Mouse (Mus musculus) urinary bladder, postnatal 10 days (tissue): ENCODE results near the gene Slc6a9.
A peak's percentile ranks its signal among the peaks of the same experiment; 100 is the strongest.

Experiments
- DNase-seq: peaks from one replicate; pipeline ENCODE4 v3.0.0; 2022; ENCODE audit warnings: low spot score

Slc6a9 gene

DNA sequence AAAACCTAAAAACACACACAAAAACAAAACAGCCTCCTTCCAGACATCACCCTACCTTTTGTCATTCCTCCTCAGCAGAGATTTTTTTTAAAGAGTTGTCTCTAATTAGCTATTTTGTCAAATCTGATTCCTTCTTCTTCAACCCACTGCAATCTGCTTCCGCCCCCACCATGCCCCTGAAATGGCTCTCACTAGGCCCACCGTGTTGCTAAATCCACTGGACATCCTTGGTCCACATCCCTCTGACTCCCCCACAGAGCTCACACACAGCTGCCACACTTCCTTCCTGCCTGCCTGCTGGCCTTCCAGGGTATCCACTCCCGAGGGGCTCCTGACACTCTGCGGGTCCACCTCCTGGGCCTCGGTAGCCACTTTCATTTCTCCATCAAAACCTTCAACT is 44.4 kb downstream of the Slc6a9 start:
- DNase-seq: no peak

DNA sequence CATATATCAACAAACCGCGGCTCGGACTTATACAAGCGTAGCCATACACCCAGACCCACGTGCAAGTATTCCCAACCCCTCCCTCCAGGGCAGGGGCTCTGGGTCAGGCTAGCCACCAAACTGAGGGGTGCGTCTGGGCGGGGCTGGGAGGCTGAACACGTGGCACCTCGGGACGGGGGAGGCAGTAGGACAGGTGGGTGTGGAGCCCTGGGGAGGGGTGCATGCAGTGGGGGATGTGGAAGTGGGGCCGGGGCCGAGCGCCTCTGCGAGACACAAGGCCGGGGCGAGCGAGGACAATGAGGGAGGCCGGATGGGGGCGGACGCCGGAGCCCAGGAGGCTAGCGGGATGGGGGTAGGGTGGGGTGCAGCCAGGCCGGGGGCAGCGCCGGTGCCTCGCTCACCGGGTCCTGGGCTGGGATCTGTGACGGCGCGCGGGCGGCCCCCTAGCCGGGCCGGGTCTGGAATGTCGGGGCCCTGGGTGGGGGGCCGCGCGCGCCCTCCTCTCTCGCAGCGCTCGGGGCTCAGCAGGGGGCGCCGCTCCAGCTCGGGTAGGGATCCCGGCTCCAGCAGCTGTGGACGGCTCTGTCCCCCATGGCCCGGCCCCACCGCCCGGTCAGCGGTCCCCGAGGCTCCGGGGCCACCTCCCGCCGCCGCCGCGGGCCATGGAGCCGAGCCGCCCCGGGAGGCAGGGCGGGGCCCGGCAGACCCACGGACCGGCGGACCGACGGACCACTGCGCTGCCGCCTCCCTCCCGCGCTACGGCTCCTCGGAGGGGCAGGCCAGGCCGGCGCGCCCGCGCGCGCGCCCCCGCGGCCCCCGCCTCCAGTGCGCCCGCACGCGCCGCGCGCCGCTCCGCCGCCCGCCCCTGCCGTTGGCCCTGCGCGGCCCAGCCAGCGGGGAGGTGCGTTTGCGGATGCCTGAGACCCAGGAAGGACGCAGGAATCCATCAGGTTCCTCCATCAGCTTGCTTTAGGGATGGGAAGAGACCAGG is 48.7 kb downstream of the Slc6a9 start, which contains the start of gene B4galt2:
B4galt2 (minus strand) TSS at position 787 of the 991 bp plus-strand sequence.
- DNase-seq: no peak

DNA sequence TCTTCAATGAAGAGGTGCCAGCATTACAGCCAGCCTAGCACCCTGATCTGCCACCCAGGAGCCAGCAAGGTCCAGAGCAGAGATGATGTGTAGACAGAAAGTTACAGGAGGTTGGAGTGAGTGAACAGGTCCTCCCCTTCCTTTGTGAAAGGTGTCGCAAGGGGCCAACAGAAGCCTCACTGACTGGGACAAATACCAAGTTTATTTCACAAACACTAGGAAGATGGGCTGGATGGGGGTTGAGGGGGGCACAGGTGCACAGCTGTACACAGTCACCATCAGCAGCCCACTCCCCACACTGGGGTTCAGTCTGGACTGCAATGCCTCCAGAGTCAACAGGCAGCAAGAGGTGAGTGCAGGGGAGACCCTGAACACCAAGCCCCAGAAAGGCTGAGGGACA is 49.8 kb downstream of the Slc6a9 start:
- no peak for DNase-seq

DNA sequence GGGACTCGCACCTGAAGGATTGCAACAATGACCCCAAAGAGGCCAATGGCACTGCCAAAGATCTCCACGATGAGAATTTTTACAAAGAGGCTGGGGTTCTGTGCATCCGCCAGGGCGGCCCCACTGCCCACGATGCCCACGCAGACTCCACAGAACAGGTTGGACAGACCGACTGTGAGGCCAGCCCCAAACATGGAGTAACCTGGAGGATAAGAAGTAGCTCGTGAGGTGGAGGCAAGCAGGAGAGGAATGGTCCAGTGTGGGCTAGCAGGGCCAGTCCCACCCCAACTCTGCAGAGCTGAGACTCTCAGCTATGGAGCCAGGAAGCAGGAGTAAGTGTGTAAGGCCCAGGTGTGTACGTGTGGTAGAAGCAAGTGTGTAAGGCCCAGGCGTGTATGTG is 50.8 kb downstream of the Slc6a9 start:
- no peak for DNase-seq

DNA sequence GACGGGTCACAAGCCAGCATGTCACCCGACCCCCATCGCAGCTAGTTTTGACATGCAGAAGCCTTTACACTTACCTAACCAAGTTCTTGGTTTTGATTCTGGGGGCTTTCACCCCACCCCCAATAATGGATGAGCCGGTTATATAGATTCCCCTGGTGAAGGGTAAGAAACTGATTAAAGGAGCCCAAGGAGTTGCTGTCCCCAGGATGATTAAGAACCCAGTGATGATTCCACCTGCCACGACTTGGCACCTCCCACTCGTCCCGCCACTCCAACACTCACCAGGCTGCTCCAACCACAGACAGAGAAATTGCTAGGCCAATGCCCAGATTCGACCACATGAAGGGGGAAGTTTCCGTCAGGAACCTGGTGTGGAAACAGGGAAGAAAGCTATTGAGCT is 51.7 kb downstream of the Slc6a9 start:
- DNase-seq: no peak

DNA sequence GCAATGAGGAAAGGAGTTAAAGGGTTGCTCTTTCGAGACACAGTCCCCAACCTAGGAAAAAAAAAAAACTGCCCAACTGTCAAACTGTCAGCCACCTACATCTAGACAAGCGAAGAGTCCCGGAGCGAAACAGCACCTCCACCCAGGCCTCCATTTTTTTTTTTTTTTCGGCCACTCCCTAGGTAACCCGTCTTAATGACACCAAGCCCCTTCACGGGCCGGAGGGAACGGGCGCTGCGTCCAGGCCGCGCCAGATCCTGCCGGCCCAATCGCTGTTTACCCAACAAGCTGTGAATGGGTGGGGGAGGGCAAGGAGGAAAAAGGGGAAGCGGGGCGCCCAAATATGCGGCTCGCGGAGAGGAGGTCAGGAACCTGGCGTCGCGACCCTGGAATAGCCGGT is 52.3 kb downstream of the Slc6a9 start:
- no peak for DNase-seq

DNA sequence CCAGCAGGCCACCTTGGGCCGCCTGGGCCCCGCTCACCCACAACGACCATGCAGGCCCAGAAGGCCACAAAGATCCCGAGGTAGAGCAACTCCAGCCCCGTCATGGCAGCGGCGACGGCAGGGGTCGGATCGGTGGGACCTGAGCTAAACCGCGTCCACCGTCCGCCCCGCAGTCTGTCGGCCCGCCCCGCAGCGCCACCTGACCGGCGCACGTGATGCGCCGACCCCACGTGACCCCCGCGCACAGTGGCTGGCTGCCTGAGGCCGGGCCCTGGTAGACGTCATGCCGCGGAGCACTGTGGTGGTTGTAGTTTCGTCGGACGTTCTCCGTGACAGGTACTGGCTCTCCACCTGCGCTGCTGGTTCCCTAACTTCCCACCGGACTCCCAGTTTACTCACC is 52.8 kb downstream of the Slc6a9 start, which contains the start of gene Atp6v0b:
Atp6v0b (minus strand) TSS at position 201 of the 400 bp plus-strand sequence.
- DNase-seq: peak; percentile 82

DNA sequence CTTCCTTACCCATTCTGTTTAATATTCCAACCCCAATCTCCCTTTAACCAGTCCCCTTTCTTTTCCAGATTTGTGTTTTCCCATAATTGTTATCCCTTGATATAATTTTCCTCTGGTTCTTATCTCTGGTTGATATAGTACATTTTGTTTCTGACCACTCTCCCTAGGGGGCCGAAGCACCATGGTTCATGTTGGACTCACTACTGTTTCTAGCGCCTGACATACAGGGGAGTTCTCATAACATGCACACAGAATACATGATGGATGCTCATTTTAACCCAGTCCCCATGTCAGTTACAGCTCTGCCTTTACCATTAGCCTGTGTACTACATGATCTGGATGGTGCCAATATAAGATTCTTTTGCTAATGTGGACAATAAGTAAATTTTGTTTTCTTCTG is 53.6 kb downstream of the Slc6a9 start:
- no peak for DNase-seq

DNA sequence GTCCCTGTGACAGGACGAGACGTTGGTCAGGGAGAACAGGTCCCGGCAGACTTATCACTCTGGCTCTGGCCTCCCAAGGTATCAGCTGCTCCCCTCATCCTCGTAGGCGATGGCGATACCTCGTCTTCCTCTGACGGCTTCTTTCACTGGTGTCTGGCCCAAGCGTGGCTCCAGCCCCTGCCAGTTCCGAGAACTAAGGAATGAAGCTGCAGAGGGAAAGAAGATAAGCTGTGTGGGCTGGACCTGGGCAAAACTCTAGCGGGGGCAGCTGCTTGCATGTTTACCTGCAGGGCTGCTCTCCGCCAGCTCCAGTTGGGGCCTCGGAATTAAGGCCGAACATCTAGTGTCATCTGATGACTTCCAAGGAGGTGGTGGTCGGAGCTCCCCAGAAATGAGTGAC is 55.2 kb downstream of the Slc6a9 start:
- DNase-seq: no peak

DNA sequence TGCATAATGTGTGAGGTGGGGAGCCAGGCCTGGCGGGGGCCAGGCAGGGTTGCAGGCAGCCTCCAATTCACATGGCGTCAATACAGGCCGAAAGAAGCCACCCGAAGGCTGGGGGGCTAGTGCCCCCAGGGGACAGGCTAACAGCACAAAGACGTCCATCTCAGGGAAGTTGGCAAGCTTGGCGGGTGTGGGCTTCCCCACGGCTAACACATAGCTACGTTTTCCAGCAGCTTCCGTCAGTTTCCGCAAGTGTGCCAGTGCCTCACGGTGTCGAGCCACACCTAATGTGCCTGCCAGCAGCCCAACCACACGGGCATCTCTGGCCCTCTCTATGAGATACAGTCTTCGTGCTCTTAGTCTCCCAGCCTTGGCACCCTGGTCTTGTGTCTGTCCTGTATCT is 55.7 kb downstream of the Slc6a9 start:
- no peak for DNase-seq

DNA sequence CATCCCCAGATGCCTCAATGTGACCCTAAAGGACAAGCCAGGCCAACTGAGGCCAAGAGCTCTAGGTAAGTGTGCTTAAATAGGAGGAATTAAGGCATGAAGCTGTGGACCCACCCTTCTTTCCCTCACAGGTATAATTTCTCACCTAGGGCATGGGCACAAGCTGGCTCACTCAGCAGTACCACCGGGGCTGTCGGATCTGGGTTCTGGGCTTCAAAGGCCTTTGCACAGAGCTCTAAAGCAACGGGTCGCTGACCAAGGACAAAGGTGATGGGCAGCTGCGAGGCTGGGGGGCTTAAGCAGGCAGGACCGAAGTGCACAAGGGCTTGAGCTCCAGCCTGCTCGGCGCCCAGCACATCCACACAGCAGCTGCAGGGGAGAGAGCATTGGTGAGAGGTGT is 56.4 kb downstream of the Slc6a9 start:
- no peak for DNase-seq

DNA sequence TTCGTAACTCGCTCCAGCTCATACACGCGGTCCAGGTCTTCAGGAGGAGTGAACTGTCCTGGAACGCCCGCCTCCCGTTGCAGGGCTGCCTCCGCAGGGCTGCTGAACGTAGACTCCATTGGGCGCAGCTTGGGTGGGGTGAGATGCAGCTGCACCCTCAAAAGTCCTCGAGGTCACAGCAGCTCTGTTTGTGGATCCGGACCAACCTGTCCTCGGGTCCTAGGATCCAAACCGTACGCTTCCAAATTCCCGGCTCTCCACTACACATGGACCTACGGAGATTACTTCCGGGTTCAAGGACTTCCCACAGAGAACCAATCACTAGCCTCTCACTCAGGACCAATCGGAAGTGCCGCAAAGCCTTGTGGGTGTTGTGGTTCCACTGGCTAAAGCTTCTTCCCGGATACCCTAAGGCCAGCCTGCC is 57.4 kb downstream of the Slc6a9 start, which contains the start of gene Dph2:
Dph2 (minus strand) TSS at position 295 of the 424 bp plus-strand sequence.
- no peak for DNase-seq

DNA sequence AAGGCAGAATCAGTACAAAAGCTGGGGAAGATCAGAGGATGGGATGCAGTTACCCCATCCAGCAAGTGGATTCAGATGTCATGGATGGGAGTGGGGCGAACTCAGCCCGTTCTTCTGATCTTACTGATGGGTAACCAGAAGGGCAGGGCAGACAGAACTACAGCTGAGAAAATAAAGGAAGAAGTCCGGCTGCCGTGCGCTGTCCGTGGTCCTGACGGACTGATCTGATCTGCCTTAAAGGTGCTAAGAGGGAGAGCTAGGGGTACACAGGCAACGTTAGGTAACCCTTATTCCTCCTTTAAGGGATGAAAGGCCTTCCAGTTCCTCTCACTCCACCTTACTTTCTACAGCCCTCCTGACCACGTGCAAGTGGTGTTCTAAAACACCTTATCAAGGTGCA is 59.1 kb downstream of the Slc6a9 start:
- DNase-seq: no peak

DNA sequence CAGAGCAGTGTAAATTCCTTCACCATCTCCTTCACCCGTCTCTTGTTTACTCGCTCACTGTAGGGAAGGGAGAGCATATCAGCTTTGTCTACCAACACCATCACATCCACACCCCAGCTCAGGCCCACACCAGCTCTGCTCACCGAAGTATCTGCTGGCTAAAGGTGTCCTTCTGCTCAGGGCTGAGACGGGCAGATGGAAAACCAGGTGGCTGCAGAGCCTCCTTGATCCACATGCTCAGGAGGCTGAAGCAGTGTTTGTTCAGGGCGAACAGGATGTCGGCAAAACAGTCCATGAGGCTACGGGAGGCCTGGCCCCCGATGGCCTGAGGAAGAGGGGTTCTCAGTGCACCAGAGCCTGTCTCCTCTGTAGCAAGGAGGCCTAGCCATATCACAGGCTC is 60.3 kb downstream of the Slc6a9 start:
- DNase-seq: no peak

DNA sequence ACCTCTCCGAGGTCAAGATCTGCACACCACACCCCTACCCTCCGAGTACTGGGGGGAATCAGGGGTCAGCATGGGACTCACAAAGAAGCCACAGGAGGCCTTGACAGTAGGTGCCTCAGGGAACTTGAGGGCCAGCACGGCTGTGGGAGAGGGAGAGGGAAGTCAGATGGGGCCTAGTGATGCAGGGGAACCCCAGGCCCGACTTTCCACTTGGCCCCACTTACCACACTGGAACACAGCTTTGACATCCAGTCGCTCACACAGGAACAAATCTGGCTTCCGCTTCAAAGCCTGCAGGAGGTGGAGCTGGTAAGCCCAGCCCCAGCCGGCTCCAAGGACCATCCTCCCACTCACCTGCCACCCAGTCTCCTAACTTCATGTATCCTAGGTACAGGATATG is 61.0 kb downstream of the Slc6a9 start:
- no peak for DNase-seq

DNA sequence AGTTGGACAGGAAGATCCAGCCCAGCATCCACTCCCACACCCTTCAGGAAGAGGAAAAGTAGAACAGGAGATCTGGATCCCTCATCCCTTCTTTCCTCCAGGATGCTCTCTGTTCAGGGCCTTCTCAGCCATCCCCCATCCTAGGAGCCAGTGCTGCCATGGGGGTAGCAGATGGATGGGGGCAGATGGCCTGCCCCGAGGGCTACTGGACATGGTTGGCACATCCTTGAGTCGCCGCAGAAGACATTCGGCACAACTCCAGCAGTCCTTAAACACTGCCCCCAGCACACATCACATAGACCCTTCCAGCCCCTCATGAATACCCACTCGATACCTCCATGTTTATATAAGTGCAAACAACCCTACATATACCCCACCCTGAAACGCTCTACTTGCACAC is 61.7 kb downstream of the Slc6a9 start:
- DNase-seq: no peak

DNA sequence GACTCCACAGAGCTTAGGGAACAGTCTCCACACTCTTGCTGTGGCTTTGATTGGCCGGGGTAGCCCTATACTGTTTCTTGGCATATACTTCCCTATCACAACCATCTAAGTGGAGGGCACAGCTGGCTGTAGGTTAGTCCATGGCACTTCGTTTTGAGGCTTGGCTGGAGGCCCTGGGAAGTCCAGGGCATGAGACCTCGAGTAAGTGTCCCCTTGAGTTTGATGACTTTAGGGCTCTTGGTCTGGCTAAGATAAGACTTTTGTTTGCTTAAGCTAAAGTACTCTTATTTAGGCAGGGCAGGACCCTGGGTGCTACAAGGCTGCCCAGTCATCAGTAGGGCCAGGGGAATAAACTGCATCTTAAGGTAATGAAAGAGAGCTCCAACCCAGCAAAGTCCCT is 63.8 kb downstream of the Slc6a9 start:
- no peak for DNase-seq

DNA sequence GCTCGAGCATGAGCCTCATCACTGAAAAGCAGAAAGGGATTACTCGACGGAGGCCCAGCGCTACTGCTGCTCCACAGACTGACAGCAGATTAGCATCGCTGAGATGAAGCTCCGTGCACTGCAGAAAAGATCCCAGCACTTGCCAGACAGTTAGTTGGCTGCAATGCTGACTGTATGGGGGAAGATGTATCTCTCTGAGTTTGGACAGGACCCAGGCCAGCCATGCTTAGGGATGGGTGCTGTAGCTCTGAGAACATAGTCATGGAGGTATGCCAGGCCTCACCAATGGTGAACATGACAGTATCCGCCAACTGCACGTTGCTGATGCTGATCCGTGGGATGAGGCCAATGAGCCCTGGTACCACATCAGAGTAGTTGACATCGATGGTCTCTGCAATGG is 69.8 kb downstream of the Slc6a9 start:
- DNase-seq: no peak

DNA sequence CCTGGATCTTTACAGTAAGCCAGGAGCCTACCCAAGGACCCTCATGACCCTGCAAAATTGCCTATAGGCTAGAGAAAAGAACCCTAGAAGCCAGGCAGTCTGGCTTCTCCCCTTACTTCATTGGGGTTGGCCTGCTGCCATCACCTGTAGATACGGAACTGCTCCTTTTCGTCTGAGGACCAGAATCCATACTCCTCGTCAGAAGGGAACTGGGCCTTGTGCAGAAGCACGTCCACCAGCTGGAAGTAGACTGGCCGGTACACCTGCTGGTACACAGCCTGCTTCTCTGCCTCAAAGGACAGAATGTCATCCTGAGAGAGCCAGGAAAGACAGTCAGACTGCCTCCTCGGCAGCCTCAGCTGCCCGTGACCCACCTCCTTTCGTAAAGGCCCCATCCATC is 70.5 kb downstream of the Slc6a9 start:
- no peak for DNase-seq

DNA sequence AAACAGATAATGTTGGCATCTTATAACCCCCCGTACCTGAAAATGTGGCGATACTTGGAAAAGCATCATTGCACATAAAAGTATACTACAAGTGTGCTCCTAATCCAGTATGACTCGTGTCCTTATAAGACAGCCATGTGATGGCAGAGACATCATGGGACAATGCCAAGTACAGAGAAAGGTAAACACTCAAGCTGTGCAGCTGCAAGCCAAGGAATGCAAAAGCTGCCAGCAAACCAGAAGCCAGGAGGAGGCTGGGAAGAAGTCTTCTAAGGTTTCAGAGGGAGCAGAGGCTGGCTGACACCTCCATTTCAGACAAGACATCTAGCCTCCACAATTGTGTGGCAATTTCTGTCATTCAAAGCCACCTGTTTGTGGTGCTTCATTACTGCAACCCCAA is 71.9 kb downstream of the Slc6a9 start:
- DNase-seq: no peak

DNA sequence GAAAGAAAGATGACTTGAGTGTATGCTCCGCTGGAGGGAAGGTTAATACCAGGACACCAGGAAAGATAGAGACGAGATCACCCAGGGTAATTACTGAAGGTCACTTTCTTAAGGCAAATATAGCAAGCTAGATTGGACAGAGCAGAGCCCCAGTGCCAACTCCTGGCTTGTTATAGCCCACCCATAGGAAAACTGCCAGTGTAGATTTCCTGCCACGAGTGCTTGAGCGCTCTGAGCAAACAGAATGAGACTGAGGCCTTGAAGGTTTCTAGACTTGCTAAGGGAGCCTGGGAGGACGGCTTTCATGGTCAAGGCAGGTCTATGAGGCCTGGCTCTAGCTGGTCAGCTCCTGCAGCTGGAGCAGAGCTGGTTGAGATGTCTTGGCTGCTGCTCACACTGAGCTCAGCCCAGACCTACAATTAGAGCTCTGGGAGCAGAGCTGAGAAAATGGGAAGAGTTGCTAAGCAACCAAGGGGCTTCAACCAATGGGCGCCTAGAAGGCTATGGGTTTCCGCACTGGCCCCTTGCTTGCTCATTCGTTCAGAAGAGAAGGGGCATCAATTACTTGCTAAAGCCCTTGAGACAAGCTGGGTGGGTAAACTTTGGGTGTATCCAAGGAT is 74.6 kb downstream of the Slc6a9 start:
- DNase-seq: no peak

DNA sequence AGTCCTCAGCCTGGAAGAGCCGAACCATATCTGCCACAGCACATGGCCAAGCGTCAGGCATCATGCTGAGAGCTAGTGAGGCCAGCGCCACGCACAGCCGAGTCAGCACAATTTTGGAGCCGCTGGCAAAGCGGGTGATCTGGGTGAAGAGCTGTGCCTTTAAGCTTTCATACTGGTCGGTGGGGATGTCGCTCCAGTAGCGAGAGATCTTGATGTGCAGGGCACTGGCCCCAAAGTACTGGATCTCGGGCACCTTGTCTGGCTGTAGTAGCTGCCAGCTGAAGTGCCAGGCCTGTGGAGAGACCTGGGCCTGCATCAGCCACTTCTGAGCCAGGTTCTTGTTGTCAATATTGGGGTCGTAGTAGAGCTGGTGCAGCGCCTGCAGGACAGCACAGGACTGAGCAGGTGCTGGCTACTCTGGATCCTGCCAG is 77.8 kb downstream of the Slc6a9 start:
- DNase-seq: no peak

DNA sequence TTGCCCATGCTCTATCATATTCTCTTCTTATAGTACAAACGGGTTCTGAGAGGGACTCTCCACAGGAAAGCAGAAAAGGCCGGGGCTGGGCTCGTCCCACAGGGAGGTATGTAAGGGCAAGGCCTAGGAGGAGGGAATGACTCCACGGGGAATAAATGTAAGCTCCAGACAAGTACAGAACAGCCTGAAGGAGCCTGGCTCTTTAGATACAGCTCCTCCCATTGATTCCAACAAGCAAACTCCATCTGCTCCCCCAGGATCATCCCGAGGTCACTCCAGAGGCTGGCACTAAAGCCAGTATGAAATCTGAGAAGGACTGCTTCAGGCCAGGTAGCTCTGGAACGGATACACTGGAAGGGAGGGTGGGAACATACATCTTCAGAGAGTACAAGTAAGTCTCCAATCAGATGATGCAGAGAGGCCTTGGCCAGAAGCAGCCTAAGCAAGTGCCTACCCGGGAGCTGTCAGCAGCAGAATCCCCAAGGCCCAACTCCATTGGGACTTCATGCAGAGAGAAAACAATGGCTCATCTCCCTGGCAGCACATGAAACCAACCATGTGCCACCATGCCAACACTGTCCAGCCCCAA is 78.5 kb downstream of the Slc6a9 start:
- DNase-seq: no peak
